Mouse (Mus musculus) hindbrain, embryonic 12.5 days (tissue): ENCODE measurements around the gene Lrrc28. TPM values are rescaled to one million over a fixed set of nuclear protein-coding genes. Genes with fewer than 3 reads are reported as not detected.
A peak's percentile ranks its signal among the peaks of the same experiment; 100 is the strongest.

Experiments used
- ATAC-seq: fragments of 200-750 bp; cut with Nextera tagmentation; 2 replicates; pipeline ENCODE4 v1.8.0; 2017; ENCODE audit warnings: moderate TSS enrichment; ENCODE audit not compliant: low FRiP score
- H3K27ac ChIP-seq: fragments of 300-500 bp; sonication (generic); 2 replicates; pipeline ENCODE4 v1.5.1; 2016; ENCODE audit warnings: mild to moderate bottlenecking
- H3K27me3 ChIP-seq: fragments of 300-500 bp; sonication (generic); 2 replicates; pipeline ENCODE4 v1.6.1; 2016; ENCODE audit warnings: mild to moderate bottlenecking
- H3K36me3 ChIP-seq: fragments of 300-500 bp; sonication (generic); 2 replicates; pipeline ENCODE4 v1.6.1; 2016; ENCODE audit warnings: mild to moderate bottlenecking
- H3K4me1 ChIP-seq: fragments of 300-500 bp; sonication (generic); 2 replicates; pipeline ENCODE4 v1.6.1; 2016
- H3K4me2 ChIP-seq: fragments of 300-500 bp; sonication (generic); replicated peaks from 2 replicates; pipeline ENCODE4 v1.6.1; 2016; ENCODE audit warnings: mild to moderate bottlenecking
- H3K4me3 ChIP-seq: fragments of 300-500 bp; sonication (generic); 2 replicates; pipeline ENCODE4 v1.5.1; 2016; ENCODE audit warnings: mild to moderate bottlenecking
- H3K9ac ChIP-seq: fragments of 300-500 bp; sonication (generic); 2 replicates; pipeline ENCODE4 v1.6.1; 2016; ENCODE audit warnings: mild to moderate bottlenecking, moderate library complexity
- H3K9me3 ChIP-seq: fragments of 300-500 bp; sonication (generic); replicated peaks from 2 replicates; pipeline ENCODE4 v1.6.1; 2016; ENCODE audit warnings: mild to moderate bottlenecking
- WGBS: fragments of 180-500 bp; shearing (Covaris S2); methylation state at CpG from one replicate; pipeline ENCODE4 v1.1.7; 2016; 5-methylcytosine and 5-hydroxymethylcytosine counted together
- polyA plus RNA-seq: library from polyadenylated mRNA; unstranded; fragments of >200 nt; fragmentation: Nextera tagmentation; extraction: Ambion mirVana; gene quantifications from 2 replicates; pipeline ENCODE4 v1.2.1, GENCODE M21; 2016

Lrrc28 gene
- polyA plus RNA-seq, 1 experiment from 2014 or later = 31.3 TPM

DNA sequence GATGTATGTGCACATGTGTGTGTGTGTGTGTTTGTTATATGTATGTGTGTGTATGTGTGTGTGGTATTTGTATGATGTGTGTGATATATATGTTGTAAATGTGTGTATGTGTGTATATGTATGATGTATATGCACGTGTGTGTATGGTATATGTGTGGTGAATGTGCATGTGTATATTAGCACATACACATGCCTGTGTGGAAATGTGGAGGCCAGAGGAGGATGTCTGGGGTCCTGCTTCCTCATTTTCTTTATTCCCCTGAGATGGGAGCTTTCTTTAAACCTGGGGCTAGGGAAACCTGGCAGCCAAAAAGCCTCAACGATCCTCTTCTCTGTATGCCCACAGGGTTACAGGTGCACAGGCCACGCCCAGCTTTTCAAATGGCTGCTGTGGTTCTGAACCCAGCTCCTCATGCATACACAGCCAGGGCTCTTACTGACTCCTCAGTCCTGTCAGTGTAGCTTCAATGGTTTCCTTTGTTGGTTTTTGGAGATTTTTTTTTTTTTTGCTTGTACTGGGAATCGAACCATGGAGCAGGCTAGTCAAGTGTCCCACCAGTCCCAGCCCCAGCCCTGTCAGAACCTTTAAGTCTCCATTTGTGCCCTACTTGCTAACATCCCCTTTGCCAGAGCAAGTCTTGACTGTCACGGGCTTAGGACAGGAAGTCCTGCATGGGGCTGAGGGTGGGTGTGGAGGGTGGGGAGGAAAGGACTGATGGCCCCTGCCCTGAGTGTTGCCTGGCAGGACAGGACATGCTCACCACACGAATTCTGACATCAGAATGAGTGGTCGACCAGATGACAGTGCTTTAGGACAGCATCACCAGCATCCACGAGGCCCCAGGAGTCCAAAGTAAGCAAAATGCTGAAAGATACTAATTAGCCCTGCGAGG, 151.0 kb downstream of the Lrrc28 start:
- Histone ChIP-seq H3K27me3 (no peaks in the 10 kb centered on the region), H3K27ac (no peak overlapping the region), H3K4me2 (no peak overlapping the region), H3K9ac (no peak overlapping the region), H3K9me3 (no peaks in the 10 kb centered on the region), H3K36me3 (no peaks in the 10 kb centered on the region), H3K4me3 (no peak overlapping the region), H3K4me1 (peaks cover 5% of the 10 kb centered on the region; the same call in 1 of the 2 replicates)
- WGBS = 62% methylated on average over 9 of the region's 9 CpGs
- ATAC-seq = no peak

DNA sequence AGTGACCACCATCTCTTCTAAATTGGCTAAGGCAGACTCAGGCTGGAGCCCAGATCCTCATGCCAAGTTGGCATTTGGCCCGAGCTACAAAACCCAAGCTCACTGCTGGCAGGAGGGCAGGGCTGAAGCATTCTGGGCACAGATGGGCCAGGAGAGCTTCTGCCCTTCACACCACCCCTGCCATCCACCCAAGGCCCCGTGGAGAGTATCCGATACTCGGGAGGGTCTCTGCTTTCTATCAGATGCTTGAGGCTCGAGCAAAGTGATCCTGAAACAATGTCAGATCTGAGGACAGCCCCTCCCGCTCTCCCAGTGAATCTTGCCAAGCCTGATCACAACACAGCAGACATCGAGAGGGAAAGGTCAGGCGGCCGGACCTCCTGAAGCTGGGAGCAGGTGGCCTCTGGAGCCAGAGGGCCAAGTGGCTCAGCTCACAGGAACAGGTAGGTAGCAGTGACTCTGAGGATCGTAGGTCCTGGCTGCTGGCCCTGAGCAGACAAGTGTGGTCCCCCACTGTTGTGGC, 157.1 kb downstream of the Lrrc28 start:
- 82% methylated on average over 10 of the region's 10 CpGs for WGBS
- Histone ChIP-seq H3K4me2 (no peak overlapping the region), H3K27ac (no peak overlapping the region), H3K9me3 (no peaks in the 10 kb centered on the region), H3K4me1 (peaks cover 9% of the 10 kb centered on the region; the same call in 1 of the 2 replicates), H3K4me3 (no peak overlapping the region), H3K27me3 (no peaks in the 10 kb centered on the region), H3K9ac (no peak overlapping the region), H3K36me3 (no peaks in the 10 kb centered on the region)
- ATAC-seq = no peak

DNA sequence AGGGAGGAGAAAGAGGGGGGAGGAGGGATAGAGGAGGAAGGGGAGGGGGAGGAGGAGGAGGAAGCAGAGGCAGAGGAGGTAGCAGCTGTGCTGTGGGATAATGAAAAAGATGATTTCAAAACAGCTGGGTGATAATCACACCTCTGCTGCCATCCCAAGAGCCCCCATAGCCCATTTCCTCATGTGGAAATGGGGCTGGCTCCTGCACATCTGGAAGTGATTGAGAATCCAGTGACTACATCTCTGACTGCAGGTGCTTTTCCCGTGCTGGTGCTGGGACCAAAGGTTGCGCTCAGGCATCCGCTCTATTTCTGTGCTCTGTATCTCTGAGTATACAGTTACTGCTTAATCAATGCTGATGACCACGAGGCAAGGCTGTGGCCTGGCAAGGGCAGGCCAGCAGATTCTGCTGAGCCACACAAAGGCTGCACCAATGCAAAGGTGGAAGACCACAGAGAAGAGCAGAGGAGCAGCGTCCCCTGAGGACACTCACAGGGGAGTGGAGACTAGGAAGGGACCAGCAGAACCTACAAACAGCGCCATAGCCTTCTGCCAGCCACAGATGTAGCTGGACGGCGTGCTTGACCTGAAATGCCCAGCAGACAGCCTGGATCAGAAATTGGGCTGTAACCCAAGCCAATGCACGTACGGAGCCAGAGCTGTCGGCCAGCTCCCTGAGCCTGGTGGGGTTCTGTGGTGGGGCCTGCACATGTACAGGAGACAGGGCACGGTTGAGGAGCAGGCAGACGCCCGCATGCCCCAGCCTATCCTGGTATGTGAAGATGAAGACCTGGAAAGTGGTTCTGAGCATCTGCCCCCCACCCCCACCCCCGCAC, 157.9 kb downstream of the Lrrc28 start:
- Histone ChIP-seq H3K9me3 (no peaks in the 10 kb centered on the region), H3K4me1 (peaks cover 9% of the 10 kb centered on the region; the same call in 1 of the 2 replicates), H3K9ac (no peak overlapping the region), H3K36me3 (no peaks in the 10 kb centered on the region), H3K27me3 (no peaks in the 10 kb centered on the region), H3K4me3 (no peak overlapping the region), H3K4me2 (no peak overlapping the region), H3K27ac (no peak overlapping the region)
- ATAC-seq = no peak
- 72% methylated on average over 15 of the region's 15 CpGs for whole genome bisulfite sequencing

DNA sequence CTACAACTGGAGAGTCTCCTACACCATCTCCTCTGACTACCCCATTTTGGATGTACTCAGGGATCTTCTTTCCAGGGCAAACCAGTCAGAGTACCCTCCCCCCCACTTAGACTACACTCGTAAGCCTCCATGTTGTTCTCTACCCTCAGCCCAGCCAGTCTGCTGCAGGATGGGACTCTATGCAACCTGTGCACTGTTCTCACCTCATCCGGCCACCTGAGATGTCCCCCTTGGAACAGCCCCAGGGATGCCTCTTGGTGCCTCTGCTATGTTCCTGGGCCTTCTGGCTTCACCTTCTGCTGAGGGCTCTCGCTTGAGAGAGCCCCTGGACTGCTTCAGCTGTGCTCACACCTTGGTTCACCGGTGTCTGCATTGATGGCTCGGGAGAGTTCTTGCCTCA, 158.7 kb downstream of the Lrrc28 start:
- WGBS = 84% methylated on average over 5 of the region's 5 CpGs

DNA sequence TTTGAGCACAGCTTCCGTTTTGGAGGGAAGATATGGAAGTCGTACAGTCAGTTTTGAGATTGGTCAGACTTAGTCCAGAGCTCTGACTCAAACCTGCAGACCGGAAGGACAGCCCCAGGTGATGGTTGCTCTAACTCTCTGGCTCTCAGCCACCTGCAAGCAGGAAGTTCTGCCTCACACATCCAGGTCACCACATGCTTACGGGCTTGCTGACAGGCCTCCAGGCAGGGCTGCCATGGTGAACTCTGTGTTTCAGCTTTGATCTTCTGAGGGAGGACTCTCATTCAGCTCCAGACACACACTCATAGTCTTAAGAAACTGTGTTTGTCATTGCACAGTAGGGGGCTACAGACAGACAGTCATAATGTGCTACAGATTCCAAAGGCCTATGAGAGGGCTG, 161.4 kb downstream of the Lrrc28 start:
- 86% methylated on average over 4 of the region's 4 CpGs for WGBS
- Histone ChIP-seq H3K36me3 (no peaks in the 10 kb centered on the region), H3K4me1 (peaks cover 18% of the 10 kb centered on the region), H3K4me3 (no peak overlapping the region), H3K27me3 (no peaks in the 10 kb centered on the region), H3K27ac (no peak overlapping the region), H3K9me3 (no peaks in the 10 kb centered on the region), H3K4me2 (no peak overlapping the region), H3K9ac (no peak overlapping the region)
- no peak for ATAC-seq

More for the DNA sequence above, 158.7 kb downstream of the Lrrc28 start:
- H3K27ac ChIP-seq = no peak overlapping the region
- no peak overlapping the region for H3K4me2 ChIP-seq
- no peak overlapping the region for H3K9ac ChIP-seq
- H3K36me3 ChIP-seq = no peaks in the 10 kb centered on the region
- peaks cover 9% of the 10 kb centered on the region; the same call in 1 of the 2 replicates for H3K4me1 ChIP-seq
- H3K27me3 ChIP-seq = no peaks in the 10 kb centered on the region
- no peaks in the 10 kb centered on the region for H3K9me3 ChIP-seq
- no peak overlapping the region for H3K4me3 ChIP-seq
- no peak for ATAC-seq

DNA sequence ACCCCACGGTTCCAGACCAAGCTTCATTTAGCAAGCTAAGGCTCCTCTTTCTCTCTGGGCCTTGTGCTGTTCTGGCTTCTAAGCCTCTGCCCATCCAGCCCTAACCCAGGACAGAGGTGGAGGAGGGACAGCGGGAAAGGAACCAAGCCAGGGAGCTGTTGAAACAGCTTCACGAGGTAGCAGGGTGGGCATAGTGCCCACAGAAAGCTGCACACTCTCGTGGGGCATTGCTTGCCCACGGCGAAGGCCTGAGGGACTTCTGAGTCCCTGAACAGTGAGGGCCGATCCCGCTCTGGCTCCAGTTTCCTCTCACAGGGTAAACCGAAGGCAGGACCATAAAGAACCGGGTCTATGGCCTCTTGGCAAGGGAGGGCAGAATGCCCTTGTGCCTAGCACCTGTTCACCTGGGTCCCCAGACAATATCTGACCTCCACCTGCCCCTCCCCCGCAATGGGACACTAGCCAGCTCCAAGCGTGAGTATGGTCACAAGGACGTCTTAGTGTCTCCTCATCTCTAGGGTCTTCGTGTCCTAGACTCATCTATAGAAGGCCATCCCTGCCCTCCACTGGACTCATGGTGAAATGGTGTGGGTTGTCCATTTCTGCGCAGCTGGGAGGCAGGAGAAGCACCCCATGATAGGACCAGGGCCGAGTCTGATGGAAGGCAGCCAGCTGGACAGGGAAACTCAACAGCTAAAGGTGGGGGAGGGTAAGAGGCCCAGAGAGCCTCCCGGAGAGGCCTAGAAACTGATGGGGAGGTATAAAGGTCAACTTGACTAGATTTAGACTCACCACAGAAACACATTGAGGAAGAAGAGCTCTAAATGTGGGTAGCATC, 165.3 kb downstream of the Lrrc28 start:
- H3K4me1 ChIP-seq = peaks cover 25% of the 10 kb centered on the region
- 86% methylated on average over 17 of the region's 17 CpGs for WGBS
- no peak overlapping the region for H3K4me3 ChIP-seq
- no peak overlapping the region for H3K27ac ChIP-seq
- H3K27me3 ChIP-seq = no peaks in the 10 kb centered on the region
- no peaks in the 10 kb centered on the region for H3K36me3 ChIP-seq
- no peak overlapping the region for H3K9ac ChIP-seq
- H3K9me3 ChIP-seq = no peaks in the 10 kb centered on the region
- ATAC-seq = no peak
- H3K4me2 ChIP-seq = no peak overlapping the region

DNA sequence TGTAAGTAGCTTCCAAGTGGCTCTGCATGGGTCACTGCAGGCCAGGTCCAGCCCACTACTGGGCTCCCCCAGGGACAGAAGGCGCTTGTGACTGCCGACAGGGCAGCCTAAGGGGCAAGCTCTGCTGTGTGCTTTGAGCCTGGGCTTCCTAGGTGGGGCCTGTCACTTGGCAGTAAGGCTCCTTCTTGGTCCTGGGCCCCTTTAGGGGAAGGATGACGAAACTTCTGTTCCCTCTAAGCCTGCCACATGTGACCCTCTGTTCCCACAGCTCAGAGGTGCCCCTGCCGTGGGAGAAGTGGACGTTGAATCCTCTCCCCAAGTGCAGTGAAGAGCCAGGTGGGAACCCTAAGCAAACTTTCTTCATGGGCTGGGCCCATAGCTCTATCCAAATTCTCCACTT, 165.9 kb downstream of the Lrrc28 start:
- 60% methylated on average over 5 of the region's 5 CpGs for WGBS

DNA sequence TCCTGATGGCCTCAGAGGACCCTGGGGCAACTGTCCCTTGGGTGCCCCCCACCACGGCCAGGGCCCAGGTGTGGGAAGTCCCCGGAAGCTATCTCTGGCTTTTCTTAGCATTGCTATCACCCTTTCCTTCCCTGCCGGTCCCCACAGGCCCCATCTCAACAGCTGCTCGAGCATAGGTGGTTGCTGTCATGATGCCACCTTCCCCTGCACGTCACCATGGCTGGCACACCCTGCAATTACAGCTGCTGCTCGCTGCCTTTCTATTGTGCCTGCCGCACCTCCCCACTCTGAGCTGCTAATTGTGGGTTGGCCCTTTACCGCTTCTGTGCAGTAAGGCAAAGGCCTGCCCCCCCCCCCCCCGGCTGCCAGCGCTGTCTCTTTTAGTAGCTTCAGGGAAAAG, 167.1 kb downstream of the Lrrc28 start:
- H3K4me2 ChIP-seq = no peak overlapping the region
- no peak overlapping the region for H3K9ac ChIP-seq
- H3K4me1 ChIP-seq = peaks cover 26% of the 10 kb centered on the region
- peak; percentile 29 for ATAC-seq
- no peaks in the 10 kb centered on the region for H3K36me3 ChIP-seq
- peak overlapping the region; percentile 7; the same call in 1 of the 2 replicates for H3K27ac ChIP-seq
- WGBS = 43% methylated on average over 8 of the region's 10 CpGs
- no peaks in the 10 kb centered on the region; the same call in 1 of the 2 replicates for H3K27me3 ChIP-seq
- H3K4me3 ChIP-seq = no peak overlapping the region
- H3K9me3 ChIP-seq = no peaks in the 10 kb centered on the region

More for the DNA sequence above, 165.9 kb downstream of the Lrrc28 start:
- Histone ChIP-seq H3K9me3 (no peaks in the 10 kb centered on the region), H3K36me3 (no peaks in the 10 kb centered on the region), H3K27me3 (no peaks in the 10 kb centered on the region; the same call in 1 of the 2 replicates), H3K4me3 (no peak overlapping the region), H3K4me2 (no peak overlapping the region), H3K9ac (no peak overlapping the region), H3K27ac (0 out of 2 replicates have a peak overlapping the region, but pooled peaks have one; percentile 40), H3K4me1 (peaks cover 26% of the 10 kb centered on the region)
- no peak for ATAC-seq

DNA sequence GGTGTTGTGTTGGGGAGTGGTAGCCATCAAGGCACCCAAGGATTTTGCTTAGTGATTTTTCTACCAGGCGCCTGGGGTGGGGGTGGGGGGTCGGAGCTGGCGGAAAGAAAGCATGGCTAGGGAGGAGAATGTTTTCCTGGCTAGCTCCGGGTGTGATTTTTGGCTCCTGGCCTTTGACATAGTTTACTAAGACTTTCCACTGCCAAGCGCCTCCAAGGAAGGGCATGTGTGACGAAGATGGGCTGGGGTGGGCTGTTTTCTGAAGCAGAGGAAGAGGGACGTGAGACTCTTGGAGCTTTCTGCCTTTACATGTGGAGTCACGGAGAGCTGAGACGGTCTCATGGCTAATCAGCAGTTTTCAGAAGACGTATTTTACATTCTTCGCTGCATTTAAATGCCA, 173.8 kb downstream of the Lrrc28 start:
- 76% methylated on average over 11 of the region's 11 CpGs for WGBS
- no peak overlapping the region for H3K4me2 ChIP-seq
- no peaks in the 10 kb centered on the region for H3K9me3 ChIP-seq
- H3K9ac ChIP-seq = no peak overlapping the region
- peaks cover 14% of the 10 kb centered on the region for H3K4me1 ChIP-seq
- ATAC-seq = no peak
- no peak overlapping the region for H3K27ac ChIP-seq
- H3K4me3 ChIP-seq = no peak overlapping the region
- no peaks in the 10 kb centered on the region; the same call in 1 of the 2 replicates for H3K27me3 ChIP-seq
- H3K36me3 ChIP-seq = no peaks in the 10 kb centered on the region

DNA sequence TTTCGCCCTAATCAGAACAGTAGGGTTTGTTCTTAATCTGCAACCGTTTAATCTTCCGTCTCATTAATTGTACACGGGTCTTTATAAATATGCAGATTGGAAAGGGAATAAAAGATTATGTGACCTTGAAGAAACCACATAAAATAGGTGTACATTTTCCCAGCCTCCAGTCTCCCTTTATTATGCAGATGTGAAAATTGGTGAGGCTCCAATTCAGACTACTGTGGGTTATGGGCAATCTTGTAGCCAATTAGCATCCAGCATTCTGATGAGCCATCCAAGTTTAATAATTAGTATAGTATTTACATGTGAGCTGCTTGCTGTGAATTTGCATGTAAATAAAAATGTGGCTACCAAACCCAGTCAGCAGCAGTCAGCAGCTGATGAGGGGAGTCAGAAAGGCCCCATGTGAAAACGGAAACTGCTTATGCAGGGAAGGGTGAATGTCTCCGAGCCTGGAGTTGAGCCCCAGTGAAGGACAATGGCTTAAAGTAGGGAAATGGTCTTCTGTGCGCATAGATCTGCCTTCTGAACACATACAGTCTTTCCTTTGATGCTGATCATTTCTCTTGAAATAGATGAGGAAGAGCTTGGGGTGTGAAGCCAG, 176.2 kb downstream of the Lrrc28 start:
- WGBS = 41% methylated on average over 7 of the region's 7 CpGs
- Histone ChIP-seq H3K4me2 (no peak overlapping the region), H3K27ac (peak overlapping the region; percentile 77), H3K4me3 (no peak overlapping the region), H3K9ac (no peak overlapping the region), H3K27me3 (no peaks in the 10 kb centered on the region), H3K9me3 (no peaks in the 10 kb centered on the region), H3K36me3 (no peaks in the 10 kb centered on the region), H3K4me1 (peaks cover 14% of the 10 kb centered on the region)
- peak; percentile 79 for ATAC-seq

DNA sequence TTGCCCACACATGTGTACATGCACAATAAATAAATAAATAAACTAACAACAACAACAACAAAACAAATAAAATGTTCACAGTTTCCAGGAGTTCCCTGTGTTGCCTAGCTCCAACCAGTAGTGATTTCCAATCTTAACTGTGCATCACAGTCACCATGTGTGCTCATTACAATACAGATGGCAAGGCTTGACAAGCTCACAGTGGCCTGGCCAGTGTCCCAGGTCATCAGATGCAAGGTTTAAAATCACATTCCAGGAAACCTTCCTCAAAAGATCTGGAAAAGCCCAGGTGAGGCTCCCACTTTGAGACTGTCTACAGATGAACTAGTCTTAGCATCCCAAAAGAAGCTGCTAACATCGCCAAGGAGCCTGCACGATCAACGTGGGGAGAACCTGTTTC, 176.9 kb downstream of the Lrrc28 start:
- Histone ChIP-seq H3K27me3 (no peaks in the 10 kb centered on the region), H3K4me2 (no peak overlapping the region), H3K4me1 (peaks cover 21% of the 10 kb centered on the region), H3K9me3 (no peaks in the 10 kb centered on the region), H3K36me3 (no peaks in the 10 kb centered on the region), H3K9ac (no peak overlapping the region), H3K4me3 (no peak overlapping the region), H3K27ac (peak overlapping the region; percentile 49)
- no peak for ATAC-seq
- WGBS = 86% methylated on average over 3 of the region's 3 CpGs
